Mouse (Mus musculus) skeletal muscle tissue, adult 2 months (tissue): ENCODE measurements at regions not wholly inside any gene's neighbourhood (a gene's known extent, or its start where the extent isn't known, plus 50 kb on each side); places are given as distances from the start of the nearest gene placed in this dataset.
"Not testable (repeated sequence)": the region's sequence is repeated elsewhere in the genome, so short reads cannot be mapped to it uniquely, and the experiment has no call there.

Experiments
- DNase-seq: peaks from one replicate; pipeline ENCODE4 v3.0.0-alpha.2; 2012; ENCODE audit warnings: low read depth, low spot score

- DNase-seq: no peak
These were observed 284.9 kb upstream of the Adgra3 start for GRCm38 (mm10) chr5:50343681-50344080.

- DNase-seq: no peak
These were observed 250.7 kb upstream of the Adgra3 start for GRCm38 (mm10) chr5:50309491-50309890.

DNA sequence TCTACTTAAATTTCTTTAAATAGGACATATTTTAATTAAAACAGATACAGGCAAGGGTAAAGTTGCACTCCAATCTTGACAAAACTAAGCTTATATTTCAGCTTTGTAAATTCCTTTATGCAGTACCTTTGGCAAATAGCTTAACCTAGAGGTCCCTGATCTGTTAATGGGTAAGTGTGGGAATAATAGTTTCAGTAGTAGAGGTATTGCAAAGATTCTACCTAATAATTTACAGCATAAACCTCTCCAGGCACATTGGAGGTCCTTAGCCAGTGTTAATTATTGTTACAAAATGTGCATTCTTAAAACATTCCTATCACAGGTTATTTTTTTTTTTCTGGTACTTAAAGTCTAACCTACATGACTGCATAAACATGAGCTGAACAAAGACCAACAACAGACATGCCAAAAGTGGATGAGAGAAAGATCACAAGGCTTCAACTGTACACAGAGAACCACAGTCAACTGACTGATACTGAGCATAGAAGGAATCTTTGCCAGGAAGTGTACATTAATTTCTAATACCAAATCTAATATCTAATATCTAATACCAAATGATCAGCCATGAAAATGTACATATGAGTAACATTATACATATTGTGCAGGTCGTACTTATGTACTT, 245.2 kb upstream of the Adgra3 start:
- DNase-seq: no peak

DNA sequence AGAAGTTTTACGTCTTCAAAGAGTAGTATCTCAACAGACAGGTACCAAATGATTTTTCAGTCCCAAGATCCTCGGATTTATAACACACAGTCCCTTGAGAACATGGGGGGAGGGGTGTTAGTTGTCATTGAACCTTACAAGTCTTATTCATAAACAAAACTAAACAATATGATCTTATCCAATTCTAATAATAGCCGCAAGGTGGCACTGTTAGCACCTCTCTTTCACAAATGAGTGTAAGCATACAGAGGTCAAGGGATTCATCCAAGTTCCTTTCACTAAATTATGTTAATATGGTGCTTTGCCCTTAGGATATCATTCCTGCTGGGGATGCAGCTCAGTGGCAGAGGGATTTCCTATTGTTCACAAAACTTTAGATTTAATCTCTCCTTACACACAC, 235.0 kb upstream of the Adgra3 start:
- DNase-seq: no peak

DNA sequence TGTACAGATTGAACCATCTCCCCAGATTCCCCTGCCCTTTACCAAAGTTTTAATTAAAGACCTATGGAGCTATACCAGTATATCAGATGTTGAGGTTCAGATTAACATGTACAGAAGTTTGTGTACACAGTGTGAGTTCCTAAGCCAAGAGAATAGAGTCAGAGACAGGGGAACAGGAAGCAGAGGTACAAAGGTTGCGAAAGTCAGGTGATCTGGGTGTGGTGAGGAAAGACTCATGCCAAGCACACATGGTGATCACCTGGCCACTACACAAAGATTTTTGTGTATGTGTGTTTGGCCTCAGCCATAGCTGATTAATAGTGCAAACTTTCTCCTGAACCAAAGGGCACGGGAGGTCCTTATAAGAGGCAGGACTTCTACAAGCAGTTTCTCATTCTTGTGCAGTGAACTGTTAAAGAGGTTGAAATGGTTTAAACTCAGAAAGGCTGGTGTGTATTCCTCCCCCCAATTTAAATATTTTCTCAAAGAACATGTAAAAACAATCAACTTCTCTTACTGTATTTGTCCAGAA, 232.1 kb upstream of the Adgra3 start:
- DNase-seq: no peak

GRCm38 (mm10) chr5:50260417-50260816, 201.6 kb upstream of the Adgra3 start:
- DNase-seq: no peak

DNA sequence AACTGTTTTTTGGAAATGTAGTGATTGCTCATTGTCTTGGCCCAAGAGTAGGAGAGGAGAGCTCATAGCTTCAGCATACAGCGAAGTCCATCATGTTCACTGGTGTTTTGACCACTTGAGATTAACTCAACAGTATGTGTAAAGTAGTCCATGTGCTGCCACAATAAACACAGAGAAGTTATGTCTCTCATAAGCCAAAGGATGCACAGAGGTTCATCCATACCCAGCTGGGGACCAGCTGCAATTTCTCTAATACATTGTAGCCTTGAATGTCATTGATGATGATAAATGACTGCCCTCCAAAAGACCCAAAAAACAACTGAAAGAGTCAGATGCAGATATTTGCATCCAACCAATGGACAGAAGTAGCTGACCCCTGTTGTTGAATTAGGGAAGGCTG, 199.2 kb upstream of the Adgra3 start:
- no peak for DNase-seq

DNA sequence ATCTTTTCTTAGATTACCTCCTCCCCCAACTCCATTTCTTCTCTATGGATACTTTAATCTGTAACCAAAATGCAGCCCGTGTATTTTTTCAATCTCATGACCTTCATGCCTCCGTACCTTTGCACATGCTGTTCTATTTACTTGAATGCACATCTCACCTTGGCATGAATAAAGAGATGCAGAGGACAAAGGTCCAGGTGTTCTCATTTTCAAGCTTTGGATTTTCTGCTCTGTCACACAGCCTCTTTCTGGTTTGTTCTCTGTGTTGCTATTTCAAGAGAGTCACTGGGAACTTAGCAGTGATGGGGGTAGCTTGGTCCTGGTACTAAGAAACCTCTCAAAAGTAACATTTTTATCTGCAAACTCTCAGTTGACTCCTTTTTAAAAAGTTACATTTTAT, 175.3 kb upstream of the Adgra3 start:
- no peak for DNase-seq

- no peak for DNase-seq
These were observed 158.2 kb upstream of the Adgra3 start for GRCm38 (mm10) chr5:50216956-50217355.

DNA sequence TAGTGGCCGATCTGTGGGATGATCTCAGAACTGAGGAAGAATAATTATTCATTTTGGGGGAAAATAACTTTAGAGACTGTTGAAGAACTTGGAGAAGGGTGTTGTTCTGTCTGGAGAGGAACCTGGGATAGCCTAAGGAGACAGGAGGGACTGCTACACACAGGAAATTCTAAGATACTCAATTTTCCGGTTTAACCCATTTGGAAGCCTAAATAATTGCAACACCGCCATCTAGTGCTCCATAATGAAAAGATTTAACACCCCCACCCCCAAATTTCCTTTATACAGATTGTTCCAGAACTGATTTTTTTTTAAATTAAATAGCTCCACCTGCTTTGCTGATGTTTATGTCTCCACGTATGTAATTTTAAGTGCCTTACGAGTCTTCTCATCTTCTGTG, 157.2 kb upstream of the Adgra3 start:
- DNase-seq: no peak

DNA sequence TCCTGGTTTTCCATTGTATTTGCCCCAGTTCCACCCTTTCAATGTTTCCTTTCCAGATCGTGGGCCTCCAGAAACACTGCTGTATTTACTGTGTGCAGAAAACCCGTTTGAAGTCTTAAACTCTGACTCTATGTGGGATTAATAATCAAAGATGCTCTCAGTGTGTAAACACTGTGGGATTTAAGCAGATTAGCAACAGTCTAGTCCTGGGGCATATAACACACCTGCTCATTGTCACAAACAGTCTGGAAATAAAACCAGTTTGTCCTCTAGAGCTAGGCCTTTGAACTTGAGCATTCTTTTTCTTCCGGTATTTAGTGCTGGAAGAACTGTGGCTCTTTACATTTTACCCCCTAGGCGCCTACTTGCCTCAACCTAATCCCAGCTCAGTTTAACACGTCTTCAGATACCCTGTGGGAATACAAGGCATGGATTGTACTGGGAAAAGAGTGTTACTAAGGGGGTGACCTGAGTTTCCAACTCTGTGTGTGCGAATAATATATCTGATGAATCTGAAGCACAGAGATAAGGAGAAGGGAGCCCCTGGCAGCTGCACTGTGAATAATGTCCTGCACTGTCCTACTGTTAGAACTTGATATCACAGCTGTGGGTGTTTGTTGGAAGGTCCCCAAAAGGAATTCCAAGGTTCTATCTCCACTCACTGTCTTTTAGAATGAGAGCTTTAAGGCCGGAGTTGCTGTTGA, 143.7 kb upstream of the Adgra3 start:
- DNase-seq: no peak

DNA sequence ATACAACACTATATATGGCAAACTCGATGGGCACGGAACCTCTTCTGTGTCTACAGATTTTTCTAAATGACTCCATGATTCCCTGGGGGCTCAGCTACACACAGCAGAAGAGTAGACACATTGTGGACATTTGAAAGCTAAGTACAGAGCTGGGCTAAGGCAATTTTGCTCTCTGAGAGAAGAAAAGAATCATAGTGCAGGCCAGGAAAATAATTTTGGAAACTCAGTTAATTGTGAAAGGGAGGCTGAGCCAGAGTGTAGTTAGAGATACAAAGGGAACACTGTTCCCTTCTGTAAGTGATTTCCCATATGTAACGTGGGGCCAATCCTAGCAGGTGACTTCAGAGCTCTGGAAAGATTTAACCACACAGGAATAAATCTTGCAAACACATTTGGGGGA, 137.6 kb upstream of the Adgra3 start:
- peak; percentile 1 for DNase-seq

- no peak for DNase-seq
These were observed 137.2 kb upstream of the Adgra3 start for GRCm38 (mm10) chr5:50195993-50196392.

- no peak for DNase-seq
These were observed 130.6 kb upstream of the Adgra3 start for GRCm38 (mm10) chr5:50189394-50189793.

GRCm38 (mm10) chr5:50182721-50183120, 123.9 kb upstream of the Adgra3 start:
- DNase-seq: no peak

DNA sequence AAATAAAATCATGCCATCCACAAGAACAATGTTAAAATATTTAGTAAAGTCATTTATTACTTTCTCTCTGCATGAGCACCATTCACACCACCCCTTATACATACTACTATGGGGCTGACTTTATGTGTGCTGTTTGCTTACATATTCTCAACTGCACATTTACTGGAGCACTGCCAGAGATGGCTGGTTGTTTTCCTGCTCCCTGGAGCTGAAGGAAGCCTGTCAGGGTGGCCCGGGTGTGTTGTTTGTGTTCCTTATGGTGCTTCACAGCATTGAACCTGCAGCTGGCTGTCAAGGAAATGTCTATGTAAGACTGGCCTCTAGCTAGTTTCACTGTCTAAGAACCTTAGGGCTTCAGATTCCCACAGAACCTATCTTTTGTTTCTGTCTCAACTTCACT, 97.8 kb upstream of the Adgra3 start:
- no peak for DNase-seq

- not testable (repeated sequence) for DNase-seq
These were observed 96.5 kb upstream of the Adgra3 start for GRCm38 (mm10) chr5:50155170-50155860.

DNA sequence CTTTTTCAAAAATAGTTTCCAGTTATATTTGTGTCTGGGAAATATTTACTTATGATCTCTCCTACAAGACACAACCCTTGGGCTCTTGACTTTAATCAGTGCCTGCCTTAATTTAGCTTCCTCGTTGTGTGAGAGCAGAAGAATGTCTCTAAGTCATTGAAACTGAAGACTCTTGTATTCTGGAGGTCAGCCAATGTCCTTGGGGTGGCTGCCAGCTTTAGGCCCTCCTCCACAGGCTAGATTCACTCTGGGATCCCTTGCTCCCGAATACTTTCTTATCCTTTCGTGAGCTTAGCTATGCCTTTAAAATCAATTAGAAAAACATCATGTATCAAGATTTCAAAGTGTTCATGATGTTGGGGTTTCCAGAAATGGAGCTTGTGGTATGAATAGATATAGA, 88.1 kb upstream of the Adgra3 start:
- DNase-seq: peak; percentile 4

DNA sequence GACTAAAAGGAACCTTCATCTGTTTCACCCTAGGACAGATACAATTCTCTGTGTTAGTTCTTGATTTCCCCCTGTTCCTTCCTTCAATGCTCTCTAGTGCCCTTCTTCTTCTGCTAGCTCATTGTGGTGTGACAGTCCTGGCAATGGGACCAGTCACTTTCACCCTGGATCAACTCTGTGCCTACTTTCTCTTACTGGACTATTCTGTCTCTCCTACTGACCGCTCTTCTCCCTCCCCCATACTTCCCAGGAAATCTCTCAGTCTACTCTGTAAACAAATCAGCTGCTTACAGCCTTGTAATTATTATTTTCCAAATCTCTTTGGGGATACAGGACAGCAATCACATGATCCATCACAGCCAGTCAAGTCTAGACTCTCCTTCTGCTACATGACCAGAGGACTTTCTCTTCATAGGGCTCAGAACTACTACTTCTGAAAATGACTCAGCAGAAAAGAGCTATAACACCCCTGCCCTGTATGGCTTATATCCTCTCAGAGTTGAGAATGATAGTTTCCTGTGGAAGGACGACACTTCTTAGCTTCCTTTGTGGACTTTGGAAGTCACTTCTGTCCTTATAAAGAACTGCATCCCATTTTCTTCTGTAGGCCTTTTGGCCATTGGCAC, 86.8 kb upstream of the Adgra3 start:
- DNase-seq: no peak

DNA sequence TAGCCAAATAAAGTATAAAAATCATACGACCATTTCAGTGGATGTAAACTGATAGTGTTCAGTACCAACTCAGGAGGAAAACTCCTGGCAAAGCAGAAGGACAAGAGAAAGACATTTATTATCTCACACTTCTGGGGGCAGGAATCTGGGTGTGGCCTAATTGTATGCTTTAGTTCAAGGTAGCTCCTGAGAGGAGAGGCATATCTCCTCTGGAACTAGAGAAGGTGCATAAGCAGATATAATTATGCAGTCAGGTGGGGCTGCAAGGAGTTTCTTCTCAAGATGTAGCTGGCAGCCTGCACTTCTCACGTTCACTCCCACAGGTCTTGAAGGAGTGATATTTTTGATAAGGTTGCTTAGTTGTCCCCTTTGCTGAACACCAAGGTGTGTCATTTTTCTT, 71.4 kb upstream of the Adgra3 start:
- no peak for DNase-seq

DNA sequence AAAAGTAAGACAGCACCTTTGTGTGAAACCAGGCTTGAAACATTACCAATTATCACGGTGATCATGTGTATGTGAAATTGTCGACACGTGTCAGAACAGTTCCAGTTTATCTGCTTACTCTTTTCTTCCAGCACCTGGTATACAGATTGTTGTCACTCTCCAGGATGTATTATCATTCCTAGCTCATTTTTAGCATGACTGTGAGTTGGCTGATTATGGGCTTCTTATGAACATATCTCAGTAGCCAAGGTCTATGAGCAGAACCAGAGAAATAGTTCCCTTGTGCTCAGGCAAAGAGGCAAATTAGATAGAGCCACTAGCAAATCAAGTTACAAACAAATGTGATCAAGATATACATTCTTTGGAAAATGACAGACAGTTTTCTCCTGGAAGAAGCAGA, 70.2 kb upstream of the Adgra3 start:
- no peak for DNase-seq

- no peak for DNase-seq
These were observed 67.8 kb upstream of the Adgra3 start for GRCm38 (mm10) chr5:50126594-50126993.
